Mouse (Mus musculus): ENCODE measurements around the gene Dnajc13.

DNA sequence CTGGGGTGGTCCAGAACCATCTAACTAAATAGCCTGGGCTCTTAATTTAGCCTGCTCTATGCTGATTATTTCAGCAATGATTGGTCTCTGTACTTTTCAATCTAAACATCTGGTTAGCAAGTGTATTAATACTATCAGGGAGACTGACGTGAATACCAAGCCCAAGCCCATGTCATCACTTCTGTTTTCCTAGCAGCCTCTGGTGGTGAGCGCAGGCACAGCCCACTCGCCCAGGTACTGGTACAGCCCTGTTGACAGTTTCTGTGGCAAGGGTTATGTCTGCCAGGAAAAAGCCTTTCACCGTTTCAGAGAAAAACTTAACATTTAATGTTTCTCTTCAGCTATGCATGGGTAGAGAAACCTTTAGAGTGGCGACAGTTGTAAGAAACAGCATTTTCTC, 98.5 kb downstream of the Dnajc13 start:
- peak; percentile 28 for TF ChIP-seq CTCF (IDR thresholded peaks at IDR 0.05; ENCODE audit: low read depth)
- TF ChIP-seq EP300 (IDR thresholded peaks at IDR 0.05; ENCODE audit: low read depth), result no peak
